Mouse (Mus musculus) thymus, adult 18-20 months (tissue): ENCODE results near the gene Brsk1.

Experiments used
- DNase-seq, 2 experiments: peaks; one replicate each; pipeline ENCODE4 v3.0.0; 2022; ENCODE audit warnings: mixed read lengths in 2 of 2

The Brsk1 gene

DNA sequence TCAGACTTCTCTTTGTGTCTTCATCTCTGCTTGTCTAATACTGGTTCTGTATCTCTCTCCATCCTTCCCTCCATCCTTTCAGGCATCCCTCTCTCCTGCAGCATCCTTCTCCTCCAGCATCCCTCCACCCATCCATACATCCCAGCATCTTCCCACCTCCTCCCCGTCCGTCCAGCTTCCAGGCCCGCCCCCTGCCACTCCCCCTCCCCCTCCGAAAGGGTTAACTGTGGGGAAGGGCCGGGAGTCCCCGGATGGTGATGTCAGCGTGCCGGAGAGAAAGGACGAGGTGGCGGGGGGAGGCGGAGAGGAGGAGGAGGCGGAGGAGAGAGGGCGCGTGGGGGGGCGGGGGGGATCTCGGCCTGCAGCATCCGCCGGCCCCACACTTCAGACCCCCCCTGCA is at the start of gene Brsk1:
Brsk1 (plus strand) TSS at position 218 of the 400 bp plus-strand sequence.
- no peak for DNase-seq

DNA sequence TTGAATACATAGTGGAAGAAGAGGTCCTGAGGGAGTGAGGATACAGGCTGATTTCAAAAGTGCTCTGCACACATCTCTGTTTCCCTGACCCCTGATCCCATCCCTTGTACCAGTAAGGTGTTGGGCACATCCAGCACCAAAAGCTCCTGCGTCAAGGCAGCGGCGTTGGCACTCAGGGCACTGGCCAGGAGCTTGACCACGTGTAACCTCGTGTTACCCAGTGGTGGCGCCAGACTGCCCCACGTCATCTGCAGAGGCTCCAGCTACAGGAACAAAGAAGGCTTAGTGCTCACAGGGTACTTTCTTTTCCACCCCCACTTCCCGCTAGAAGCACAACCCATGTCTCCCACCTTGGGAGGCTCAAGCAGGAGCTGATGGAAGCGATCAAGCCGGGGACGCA is 49.2 kb upstream of the Brsk1 start:
- no peak for DNase-seq

DNA sequence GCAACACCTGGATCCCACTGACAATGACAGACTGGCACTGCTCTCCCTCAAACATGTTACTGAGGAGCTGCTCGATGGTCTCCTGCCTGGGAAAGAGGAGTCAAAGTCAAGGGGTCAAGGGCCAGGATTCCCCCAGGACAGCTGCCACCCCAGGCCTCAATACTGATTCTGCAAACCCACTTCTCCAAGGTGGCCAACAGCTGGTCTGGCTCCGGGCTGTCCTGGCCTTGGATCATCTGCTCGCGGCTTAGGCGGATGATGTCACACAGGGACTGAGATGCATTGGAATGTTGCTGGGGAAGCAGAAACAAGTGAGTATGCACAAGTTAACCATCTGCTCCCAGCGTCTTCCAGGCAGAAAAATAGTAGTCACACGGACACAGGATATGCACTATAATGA is 48.4 kb upstream of the Brsk1 start:
- no peak for DNase-seq

DNA sequence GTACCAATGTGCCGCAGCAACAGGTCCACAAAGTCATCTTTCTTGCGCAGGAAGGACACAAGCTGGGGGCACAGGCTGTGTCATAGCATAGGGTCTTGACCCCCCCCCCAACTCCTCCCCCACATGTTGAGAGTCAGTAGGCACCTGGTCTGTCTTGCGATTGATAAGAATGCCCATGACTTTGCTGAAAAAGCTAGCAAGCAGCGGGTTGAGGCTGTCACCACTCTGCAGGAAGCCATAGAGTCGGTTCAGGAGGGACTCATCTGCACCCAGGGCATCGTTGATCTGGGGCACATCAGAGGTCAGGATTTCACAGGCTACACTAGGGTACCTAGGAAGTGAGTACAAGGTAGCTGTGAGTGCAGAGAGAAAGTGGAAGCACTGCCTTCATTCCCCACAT is 47.2 kb upstream of the Brsk1 start:
- DNase-seq: no peak

DNA sequence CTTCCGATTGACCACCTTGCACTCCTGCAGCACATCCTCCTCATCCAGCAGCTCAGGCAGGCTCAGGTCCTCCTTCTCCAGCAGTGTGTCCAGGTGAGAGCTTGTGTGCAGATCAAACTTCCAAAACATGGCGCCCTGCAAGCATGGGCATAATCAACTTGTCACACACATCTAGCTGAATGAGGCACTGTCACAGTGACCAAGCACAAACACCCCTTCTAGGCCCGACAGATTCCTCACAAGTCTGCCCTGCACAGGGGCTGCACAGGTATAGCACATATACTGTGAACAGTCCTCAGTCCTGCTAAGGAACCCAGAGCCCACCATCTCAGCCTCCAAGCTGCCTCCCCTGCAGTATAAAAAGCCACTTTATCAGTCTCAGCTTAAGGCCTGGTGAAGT is 43.6 kb upstream of the Brsk1 start:
- no peak for DNase-seq

DNA sequence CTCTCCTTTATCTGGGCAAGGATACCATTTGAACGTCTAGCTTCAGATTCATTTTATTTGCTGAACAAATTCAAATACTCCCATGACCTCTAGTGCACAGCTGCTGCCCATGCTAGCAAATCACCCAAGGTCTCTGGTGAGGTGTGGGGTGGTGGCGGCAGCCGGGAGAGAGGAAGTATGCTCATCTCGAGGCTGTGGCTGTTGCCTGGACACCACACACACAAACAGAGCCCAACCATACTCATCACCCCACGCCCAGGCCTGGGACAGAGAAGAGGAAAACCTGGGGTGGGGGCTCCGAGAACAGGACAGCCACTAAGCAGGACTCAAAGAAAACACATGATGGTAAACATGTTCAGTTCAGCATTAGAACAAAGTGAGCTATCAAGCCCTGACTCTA is 43.1 kb upstream of the Brsk1 start:
- DNase-seq: no peak

DNA sequence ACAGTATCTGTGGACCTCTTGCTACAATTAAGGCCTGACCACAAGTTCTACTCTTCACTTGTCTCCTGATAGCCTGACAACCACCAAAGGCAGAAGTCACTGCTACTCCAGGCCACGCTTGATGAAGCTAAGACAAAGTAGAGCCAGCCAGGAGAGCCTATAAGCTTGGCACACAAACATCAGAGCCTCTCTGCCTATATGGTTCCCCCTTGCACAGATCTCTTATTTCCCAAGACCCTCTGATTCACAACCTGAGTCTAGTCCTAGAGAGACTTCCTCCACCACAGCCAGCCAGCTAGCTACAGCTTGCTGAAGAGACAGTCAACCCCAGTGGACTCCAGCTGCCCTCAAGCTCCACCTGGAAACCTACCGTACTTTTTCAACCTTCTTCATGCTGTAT is 42.4 kb upstream of the Brsk1 start:
- DNase-seq: no peak

DNA sequence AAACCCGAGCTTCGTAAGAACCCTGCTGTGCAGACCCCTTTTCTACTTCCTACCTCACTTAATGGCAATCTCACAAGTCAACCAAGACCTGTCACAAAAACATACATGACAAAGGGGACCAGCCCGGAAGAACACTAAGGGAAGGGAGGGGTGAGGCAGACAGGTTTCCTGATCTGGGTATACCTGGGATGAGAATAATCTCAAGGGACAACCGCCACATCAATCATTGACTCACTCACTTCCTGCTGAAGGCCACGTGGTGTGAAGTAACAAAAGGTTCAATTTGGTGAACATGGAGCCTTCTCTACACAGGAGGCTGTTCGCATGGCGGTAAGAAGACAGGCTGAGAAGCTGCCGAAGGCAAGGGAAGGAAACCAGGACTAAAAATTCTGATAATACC is 38.8 kb upstream of the Brsk1 start:
- DNase-seq: peak in 1 of 2 experiments; percentile 59

DNA sequence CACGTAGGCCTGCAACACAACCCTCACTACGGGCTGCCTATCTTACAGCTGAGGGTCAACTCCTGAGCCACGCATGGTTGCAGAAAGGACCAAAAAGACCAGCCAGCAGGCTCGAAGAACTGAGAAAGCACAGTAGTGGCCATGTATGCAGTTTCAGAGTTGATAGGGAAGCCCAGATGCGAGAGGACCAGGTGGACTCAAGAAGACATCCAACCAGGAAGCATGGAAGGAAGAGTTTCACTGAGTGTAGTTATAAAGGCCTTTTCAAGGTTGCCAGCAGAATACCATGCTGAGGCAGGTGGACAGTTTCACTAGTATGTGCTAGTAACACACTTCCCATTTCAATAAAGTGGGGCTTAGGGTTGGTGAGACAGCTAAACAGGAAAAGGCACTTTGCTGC is 37.7 kb upstream of the Brsk1 start:
- DNase-seq: no peak

DNA sequence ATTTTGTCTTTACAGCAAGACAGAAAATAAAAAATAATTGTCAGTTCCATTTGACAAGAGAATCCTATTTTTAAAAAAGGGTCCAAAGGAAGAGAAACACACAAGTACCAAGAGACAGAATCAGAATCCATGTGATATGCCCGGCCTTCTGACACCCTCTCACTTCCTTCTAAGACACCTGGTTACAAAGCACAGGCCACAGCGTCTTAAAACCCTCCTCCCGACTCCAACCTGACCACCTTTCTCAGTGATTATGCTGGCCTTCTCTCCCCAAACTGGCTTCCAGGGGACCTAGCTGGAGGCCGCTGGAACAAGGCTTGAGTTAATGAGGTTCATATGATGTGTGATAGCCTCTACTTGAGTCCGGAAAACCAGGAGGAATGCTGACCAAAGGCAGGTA is 37.1 kb upstream of the Brsk1 start:
- no peak for DNase-seq

DNA sequence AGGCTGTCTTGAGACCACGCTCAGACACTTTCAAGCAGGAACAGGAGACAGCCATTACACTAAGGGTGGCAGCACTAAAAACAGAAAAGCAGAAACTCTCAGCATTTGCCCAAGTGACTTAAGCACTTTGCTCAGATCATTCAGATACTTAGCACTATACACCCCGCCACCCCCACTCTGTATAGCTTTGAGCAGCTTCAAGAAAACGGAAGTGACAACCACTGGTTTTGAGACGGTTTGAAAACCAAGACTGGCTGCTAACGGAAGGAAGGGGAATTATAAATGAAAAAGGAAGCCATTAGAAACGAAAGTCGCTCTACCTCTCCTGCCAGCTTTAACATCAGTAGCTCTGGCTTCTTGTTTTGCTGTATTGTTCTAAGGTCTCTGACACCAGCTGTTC is 36.6 kb upstream of the Brsk1 start:
- DNase-seq: peak; percentile 57 to 82

DNA sequence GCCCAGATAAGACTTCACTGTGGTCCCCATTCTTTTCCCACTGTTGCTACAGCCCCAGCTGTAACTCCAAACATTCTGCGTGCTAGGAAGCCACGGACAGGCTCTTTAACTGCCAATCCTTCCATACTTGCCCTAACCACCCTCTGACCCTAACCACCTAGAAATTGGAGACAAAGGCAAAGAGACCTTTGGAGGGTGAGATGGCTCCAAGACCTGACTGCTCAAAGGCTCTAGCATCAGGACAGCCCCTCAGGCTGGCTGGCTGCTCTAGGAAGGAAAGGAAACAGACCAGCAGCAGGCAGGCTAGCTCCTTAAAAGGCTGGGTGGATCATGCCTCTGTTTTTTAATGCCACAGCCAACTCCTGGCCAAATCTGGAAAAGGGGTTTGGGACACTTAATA is 36.2 kb upstream of the Brsk1 start:
- no peak for DNase-seq

DNA sequence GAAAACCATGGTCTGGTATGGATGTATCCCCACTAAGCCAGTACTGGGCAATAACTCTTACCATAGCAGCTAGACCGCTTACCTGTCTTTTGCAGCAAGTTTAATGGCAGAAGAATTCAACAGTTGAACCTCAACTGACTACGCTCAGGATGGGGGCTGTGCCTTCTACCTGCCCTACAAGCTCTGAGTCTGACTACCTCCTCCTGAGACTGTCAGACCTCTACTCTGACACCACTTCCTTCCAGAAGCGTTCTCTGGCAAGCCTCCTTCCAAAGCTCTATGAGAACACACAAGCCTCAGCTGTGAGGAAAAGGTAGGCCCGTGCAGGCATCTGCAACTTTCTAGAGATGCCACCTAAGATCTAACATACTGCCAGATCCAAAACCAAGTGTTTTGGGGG is 35.0 kb upstream of the Brsk1 start:
- peak in 1 of 2 experiments; percentile 65 for DNase-seq

DNA sequence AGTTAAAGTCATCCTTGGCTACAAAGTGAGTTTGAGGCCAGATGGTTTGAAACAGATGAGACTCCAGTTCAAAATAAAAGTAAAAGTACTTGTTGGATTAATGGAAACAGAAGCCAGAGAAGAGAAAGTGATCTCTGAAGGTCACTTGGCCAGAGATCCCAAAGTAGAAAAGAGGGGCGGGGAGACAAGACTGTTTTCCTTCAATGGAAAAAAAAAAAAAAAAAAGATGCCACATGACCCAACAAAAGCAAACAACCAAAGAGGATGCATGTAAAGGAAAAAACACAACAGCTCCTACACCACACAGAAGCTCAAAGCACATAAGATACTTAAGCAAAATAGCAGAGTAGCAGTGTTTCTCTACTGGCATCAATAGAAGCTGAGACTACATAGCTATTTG is 34.5 kb upstream of the Brsk1 start:
- DNase-seq: no peak

DNA sequence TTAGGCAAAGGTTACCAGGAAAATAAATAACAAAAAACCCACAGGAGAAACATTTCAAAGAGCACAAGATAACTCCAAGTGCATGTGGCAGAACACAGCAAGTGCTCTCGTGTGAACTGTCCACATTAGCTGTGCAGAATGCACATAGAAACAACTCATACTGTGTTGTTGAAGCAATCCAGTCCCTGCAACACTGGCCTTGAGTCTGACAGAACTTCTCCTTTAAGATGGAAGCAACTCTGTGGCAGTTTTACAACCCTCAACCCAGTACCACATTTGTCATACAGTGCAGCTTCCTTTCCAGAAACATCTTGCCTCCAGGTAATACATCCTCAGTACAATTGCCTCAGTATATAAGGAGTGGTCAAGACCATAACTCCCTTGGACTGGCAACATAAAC is 33.6 kb upstream of the Brsk1 start:
- DNase-seq: no peak

DNA sequence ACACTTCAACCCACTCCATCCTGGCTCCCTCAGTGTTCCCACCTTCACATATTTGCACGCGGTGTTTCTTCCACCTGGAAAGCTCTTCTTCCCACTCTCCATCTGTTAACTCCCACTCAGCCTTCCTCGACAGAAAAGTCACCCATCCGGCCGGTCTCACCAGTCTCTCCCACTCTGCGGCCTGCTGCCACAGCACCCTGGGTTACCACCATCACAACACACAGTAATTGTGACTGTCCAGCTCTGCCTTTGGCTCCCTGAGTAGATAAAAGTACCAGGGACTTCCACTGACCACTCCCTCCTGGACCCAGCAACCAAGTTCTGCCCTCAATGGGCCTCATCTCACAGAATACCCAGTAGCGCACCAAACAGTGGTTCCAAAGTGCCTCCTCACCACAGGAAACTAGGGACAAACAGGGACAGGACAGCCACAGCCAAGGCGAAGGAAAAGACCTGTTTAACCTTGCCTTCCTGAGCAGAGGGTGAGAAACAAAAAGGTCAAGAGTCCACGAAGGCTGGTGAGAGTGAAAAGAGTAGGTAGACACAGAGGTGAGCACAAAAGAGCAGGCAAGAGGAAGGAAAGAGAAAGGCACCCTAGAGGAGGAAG is 32.8 kb upstream of the Brsk1 start:
- DNase-seq: no peak

DNA sequence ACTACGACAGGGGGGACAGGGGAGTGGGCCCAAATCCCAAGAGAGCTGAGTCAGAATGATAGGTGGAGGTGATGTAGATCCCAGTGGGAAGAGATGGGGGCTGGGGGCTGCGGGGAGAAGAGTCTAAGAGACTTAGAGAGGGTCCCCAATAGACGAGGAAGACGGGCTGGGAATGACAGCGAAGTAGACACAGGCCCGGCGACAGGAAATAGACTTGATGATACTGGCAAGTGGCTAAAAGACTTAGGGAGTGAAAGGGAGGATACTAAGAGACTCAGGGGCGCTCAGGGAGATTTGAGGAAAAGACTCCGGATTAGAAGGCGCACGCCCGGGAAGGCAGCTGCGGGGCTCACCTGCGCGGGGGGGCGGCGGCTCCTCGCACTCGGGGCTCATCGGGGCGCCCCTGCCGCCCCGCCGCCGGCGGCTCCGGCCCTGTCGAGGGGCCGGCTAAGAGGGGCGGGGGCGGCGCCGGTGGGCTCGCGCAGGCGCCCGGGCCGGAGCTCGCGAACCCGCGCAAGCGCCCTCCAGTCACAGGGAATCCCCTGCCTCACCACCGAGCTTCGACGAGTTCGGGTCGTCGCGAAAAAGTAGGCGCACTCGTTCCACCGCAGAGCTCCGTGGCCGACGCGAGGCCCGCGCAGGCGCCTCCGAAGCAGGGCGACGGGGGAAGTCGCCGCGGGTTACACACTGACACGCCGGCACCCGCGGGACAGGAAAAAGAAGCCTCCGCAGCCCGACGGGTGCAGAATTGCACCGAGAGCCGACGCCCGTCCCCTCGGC is 32.1 kb upstream of the Brsk1 start:
- peak in 1 of 2 experiments; percentile 54 for DNase-seq

DNA sequence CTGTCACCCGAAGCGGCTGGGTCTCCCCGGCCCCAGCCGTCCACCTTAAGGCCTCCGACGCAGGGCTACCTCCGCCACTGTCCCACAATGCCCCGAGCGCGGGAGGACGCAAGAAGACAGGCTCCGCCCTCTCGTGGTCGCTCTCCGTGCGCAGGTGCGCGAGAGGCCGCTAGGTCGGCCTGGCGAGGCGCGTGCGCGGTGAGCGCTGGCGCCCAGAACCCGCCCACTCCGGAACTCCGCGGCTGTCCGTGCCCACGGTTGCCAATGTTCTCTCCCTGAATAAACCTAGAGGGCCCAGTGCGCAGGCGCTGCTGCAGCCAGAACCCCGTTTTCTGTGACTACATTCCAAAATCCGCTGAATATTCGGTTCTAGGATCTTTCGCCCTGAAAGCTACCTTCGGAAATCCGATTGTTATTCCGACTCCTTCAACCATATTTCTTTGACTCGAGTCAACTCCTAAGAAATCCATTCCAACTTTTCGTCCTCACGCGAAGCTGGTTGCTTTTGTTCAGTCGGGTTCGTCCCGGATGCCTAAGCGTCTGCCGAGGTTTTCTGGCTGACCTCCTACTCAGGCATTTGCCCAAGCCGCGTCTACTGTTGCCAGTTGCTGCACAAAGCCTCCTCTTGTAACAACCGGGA is 31.4 kb upstream of the Brsk1 start, which contains the start of gene Ppp6r1:
Ppp6r1 (minus strand) TSS at position 108 of the 640 bp plus-strand sequence.
- peak; percentile 96 to 97 for DNase-seq

DNA sequence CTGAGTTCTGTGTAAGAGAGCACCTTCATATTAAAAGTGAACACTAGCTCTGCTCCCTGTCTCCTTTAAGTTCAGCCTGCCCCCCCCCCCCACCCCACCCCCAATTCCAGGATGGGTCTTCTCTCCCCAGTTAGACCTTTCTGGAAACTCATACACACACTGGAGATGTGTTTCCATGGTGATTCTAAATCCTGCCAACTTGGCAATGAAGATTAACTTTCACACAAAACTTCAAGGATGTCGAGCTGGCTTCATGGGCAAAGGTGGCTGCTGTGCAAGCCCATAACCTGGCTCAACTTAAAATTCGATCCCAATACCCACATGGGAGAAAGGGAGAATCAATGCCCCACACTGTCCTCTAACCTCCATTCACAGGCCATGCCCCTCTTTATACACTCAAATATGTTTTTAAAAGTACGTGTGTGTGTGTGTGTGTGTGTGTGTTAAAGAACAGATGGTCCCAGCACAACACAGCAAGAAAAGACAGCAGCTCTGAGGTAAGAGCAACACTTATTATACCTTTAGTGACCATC is 30.4 kb upstream of the Brsk1 start:
- DNase-seq: no peak

DNA sequence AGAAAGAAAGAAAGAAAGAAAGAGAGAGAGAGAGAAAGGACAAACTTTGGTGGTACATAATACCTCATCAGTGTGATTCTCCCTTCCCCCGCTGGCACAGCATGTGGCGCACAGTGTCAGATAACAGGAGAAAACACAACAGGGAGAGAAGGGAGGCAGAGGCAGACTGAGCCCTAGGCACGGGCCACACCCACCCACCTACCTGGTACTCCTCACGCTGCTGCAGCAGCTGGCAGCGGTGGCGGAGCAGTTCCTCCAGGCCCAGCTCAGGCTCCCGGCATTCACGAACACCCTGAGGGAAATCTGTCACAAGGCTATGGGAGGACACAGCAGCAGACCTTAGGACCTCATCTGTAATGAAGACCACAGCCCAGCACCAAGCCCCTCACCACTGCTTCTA is 27.2 kb upstream of the Brsk1 start:
- DNase-seq: no peak

DNA sequence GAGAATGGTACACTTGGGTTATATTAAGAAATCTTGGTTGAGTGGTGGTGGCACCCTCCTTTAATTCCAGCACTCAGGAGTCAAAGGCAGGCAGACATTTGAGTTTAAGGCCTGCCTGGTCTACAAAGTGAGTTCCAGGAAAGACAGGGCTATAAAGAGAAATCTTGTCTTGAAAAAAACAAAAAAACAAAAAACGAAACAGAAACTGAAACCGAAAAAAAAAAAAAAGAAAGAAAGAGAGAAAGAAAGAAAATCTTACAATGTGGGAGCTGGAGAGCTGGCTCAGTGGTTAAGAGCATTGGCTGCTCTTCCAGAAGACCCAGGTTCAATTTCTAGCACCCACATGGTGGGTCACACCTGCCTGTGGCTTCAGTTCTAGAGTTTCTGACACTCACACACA is 26.7 kb upstream of the Brsk1 start:
- DNase-seq: no peak

DNA sequence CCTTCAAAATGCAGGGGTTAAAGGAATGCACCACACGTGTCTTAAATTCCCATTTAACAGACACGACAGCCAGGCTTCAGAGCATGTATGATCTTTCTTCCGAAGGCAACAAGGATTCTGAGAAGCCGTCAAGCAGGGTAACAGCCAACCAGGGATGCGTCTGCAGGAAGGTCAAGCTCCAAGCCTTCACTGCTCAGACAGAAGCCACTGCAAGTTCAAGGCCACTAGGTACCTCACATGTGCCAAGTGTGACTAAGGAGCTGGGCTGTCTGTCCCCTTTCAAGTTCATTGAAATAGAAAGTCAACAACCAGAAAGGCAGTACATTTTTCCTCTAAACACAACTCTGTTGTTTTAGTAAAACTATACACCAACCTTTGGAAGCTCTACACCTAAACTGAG is 23.5 kb upstream of the Brsk1 start:
- DNase-seq: no peak

DNA sequence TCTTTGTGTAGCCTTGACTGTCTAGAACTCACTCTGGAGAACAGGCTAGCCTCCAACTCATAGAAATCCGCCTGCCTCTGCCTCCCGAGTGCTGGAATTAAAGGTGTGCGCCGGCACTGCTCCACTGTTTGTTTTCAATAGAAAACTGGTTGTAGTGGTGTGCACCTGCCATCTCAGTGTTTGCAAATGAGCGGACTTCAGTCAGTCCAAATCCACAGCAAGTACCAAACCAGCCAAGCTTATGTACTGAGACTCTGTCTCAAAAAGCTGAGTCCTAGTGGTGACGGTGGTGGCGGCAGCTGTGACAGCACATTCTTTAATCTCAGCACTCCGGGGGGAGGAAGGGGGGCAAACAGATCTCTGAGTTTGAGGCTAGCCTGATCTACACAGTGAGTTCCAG is 21.9 kb upstream of the Brsk1 start:
- DNase-seq: no peak

DNA sequence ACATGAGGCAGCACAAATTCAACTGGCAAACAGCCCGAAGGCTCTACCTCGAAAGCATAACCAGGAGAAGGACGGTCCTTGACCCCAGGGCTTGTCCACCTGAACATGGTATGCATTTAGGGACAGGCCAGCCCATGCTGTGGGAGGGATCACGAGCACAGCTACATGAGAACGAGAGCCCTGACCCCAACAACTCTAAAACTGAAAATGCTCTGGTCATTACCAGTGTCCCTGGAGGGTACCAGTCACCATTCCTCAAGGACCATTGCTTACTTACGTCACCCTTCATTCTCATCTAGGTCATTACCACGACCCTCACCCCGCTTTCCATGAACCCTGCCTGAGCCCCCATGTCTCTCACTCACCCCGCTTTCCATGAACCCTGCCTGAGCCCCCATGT is 21.2 kb upstream of the Brsk1 start:
- DNase-seq: no peak
